Mouse (Mus musculus) kidney, adult 2 months (tissue): Measurements from ENCODE around the gene Chd1. TPM values are rescaled to one million over a fixed set of nuclear protein-coding genes. Genes with fewer than 3 reads are reported as not detected.

Experiments used
- DNase-seq: peaks from one replicate; pipeline ENCODE4 v3.0.0; 2021
- H3K27ac ChIP-seq: fragments of 200-500 bp; 2 replicates; pipeline ENCODE4 v1.5.1; 2012; ENCODE audit warnings: low read depth, low read length, control low read depth, inconsistent platforms; ENCODE audit not compliant: insufficient read depth
- H3K27me3 ChIP-seq: fragments of 200-500 bp; replicated peaks from 2 replicates; pipeline ENCODE4 v1.6.1; 2012; ENCODE audit warnings: mild to moderate bottlenecking, moderate library complexity, low read length, inconsistent platforms; ENCODE audit not compliant: control insufficient read depth, insufficient read depth
- H3K36me3 ChIP-seq: fragments of 200-500 bp; 2 replicates; pipeline ENCODE4 v1.6.1; 2012; ENCODE audit warnings: mild to moderate bottlenecking, moderate library complexity, low read length, inconsistent platforms; ENCODE audit not compliant: control insufficient read depth, insufficient read depth
- H3K4me1 ChIP-seq: fragments of 200-500 bp; 2 replicates; pipeline ENCODE4 v1.6.1; 2011; ENCODE audit warnings: low read length; ENCODE audit not compliant: control insufficient read depth, insufficient read depth
- H3K4me3 ChIP-seq: fragments of 200-500 bp; 2 replicates; pipeline ENCODE4 v1.5.1; 2011; ENCODE audit warnings: mild to moderate bottlenecking, low read depth, low read length, control low read depth; ENCODE audit not compliant: insufficient read depth
- CTCF ChIP-seq: fragments of 200-500 bp; conservative IDR thresholded peaks from 2 replicates; pipeline ENCODE4 v1.5.1; 2011; ENCODE audit warnings: low read depth, mild to moderate bottlenecking, control low read depth, low read length, moderate library complexity, mixed read lengths; ENCODE audit not compliant: insufficient read depth, insufficient read length
- POLR2A ChIP-seq: fragments of 200-500 bp; IDR thresholded peaks from one replicate; pipeline ENCODE4 v1.6.1; 2011; ENCODE audit warnings: low read depth, low read length, control low read depth
- WGBS: fragments of 180-500 bp; shearing (Covaris S2); methylation state at CpG from one replicate; pipeline ENCODE4 v1.1.7; 2018; 5-methylcytosine and 5-hydroxymethylcytosine counted together
- polyA plus RNA-seq: library from polyadenylated mRNA; depleted of rRNA; stranded (reverse); fragments of >200 nt; gene quantifications from 2 replicates; pipeline ENCODE4 v1.2.3, GENCODE M21; 2012; rRNA removed

Chd1 gene
- polyA plus RNA-seq, 1 experiment, result 3.9 TPM

DNA sequence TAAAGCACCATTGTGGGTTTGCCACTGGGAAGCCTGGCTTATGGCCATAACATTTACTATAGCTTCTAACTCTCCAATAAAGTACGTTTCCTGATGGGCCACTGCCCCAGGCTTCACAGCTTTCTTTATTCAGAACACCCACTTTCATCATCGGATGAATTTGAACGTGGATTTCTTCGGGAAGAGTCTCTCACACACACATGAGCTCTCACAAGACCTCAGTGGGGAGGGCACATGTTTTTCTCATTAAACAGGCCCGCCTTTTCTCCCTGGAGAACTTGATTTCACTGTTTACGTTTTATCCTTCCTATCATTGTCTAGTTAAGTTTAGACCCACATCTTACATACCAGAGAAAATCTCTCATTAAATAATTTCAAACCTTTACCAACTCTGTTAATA is 115.4 kb downstream of the Chd1 start:
- Histone ChIP-seq H3K4me1 (peaks cover 18% of the 10 kb centered on the region), H3K27ac (no peak overlapping the region), H3K36me3 (no peaks in the 10 kb centered on the region), H3K4me3 (no peak overlapping the region), H3K27me3 (no peaks in the 10 kb centered on the region)
- TF ChIP-seq CTCF (no peak), POLR2A (no peak)
- DNase-seq, result no peak
- 65% methylated on average over 6 of the region's 6 CpGs for WGBS

DNA sequence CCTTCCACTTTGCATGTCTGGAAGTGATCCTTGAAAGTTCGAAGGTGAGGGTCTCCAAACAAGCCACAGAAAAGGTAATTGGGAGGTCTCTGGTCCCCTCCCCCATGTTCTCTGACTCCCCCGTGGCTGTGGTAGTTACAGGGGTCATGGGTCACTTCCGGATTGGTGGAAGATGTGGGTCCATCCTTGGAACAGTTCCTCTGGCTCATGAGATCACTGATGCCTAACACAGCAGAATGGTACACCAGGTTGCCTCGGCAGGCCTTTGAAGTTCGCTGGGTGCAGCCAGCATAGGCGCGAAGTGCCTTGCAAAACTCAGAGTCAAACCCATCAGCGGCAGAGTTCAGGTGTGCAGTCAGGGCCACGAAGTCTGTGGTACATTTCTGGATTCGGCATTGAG is 116.0 kb downstream of the Chd1 start:
- Histone ChIP-seq H3K27me3 (no peaks in the 10 kb centered on the region), H3K4me3 (no peak overlapping the region), H3K4me1 (peaks cover 14% of the 10 kb centered on the region), H3K36me3 (no peaks in the 10 kb centered on the region), H3K27ac (no peak overlapping the region)
- WGBS, result 52% methylated on average over 10 of the region's 10 CpGs
- no peak for TF ChIP-seq CTCF
- no peak for TF ChIP-seq POLR2A
- DNase-seq, result no peak

GRCm38 (mm10) chr17:15821706-15822105 is 116.9 kb downstream of the Chd1 start:
- WGBS, result 90% methylated on average over 4 of the region's 4 CpGs
- Histone ChIP-seq H3K4me1 (peaks cover 10% of the 10 kb centered on the region), H3K27me3 (no peaks in the 10 kb centered on the region), H3K27ac (no peak overlapping the region), H3K4me3 (no peak overlapping the region), H3K36me3 (no peaks in the 10 kb centered on the region)
- DNase-seq, result no peak
- TF ChIP-seq CTCF (no peak), POLR2A (no peak)

Other genes starting within 250 kb of the Chd1 start
- gene Psmb1, start 205.2 kb upstream of the Chd1 start, polyA plus RNA-seq, result 106 and 107 TPM in 2 replicates
- 39.7 and 44.8 TPM in 2 replicates for gene Tbp, start 205.1 kb upstream of the Chd1 start, polyA plus RNA-seq
- 19.2 and 23.4 TPM in 2 replicates for gene Pdcd2, start 177.7 kb upstream of the Chd1 start, polyA plus RNA-seq
- gene Prdm9, start 140.6 kb upstream of the Chd1 start, polyA plus RNA-seq, result 2.5 and 2.9 TPM in 2 replicates
- 13.8 and 16.2 TPM in 2 replicates for gene Rgmb, start 126.1 kb downstream of the Chd1 start, polyA plus RNA-seq